Mouse (Mus musculus) urinary bladder, postnatal 25 days (tissue): ENCODE results near the gene Slc13a4.

ENCODE experiments used
- DNase-seq: peaks from one replicate; pipeline ENCODE4 v3.0.0; 2022; ENCODE audit warnings: low spot score

Slc13a4 gene

DNA sequence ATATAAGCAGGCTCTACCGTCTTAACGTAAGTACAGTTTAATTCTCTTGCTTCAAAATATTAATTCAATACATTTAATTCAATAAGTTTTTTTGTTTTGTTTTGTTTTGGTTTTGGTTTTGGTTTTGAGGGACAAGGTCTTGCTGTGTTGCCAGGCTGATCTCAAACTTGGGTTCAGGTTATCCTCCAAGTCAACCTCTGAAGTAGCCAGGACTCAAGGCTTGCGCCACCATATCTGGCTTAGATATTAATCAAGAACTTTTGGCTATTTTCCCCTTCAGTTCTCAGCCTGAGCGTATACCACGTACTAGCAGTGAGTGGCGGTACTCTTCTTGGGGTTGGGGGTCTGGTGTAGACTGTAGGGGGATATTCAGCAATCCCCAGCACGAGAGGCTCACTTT lies 5.3 kb downstream of the Slc13a4 start:
- DNase-seq: no peak

DNA sequence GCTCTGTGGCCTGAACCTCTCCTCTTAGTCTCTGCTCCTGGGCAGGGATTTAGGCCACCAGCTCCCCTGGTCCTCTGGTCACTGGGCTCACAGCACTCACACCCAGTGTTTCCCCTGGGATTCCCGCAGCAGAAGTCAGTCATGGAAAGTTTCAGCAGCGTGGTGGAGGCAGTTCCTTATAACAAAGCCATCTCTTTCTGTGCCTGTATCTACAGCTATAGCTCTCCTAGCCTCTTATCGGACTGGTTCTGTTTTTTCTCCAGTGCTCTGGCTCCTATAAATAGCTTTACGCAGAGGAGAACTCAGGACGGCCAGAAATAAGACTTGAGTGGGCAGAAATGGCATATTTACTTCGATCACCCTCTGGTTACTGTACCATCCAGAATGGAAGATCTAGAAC lies 9.6 kb downstream of the Slc13a4 start:
- no peak for DNase-seq

DNA sequence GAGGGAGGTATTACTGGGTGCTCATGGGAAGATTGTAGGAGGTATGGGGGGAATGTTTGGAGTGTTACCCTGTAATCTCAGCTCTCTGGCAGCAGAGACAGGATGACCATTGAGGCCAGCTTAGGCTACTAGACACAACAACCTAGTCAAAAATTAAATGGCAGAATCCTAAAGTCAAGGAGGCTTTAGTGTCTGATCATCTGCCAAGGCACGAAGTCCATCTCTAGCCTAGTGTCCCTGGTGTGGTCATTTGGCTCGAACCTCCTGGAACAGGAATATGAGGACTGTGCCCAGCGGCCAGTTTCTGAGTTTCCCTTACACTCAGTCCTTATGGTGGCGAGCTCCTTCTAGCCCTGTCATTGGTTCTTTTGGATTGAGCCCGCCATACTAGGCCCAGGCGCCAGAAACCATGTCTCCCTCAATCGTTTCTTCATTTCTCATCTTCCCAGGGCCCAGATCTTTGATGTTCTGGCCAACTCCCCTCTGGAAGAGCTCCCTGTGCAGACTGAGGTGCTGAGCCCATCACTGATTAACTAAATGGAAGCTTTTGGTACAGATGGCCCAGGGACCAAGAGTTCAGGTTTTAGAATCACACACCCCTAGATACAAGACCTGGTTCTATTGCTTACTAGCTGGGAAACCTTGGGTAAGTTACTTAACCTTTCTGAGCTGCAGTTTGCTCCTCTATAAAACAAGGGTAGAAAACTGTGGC lies 10.3 kb downstream of the Slc13a4 start:
- DNase-seq: no peak

GRCm38 (mm10) chr6:35297001-35297400 lies 10.9 kb downstream of the Slc13a4 start:
- no peak for DNase-seq

DNA sequence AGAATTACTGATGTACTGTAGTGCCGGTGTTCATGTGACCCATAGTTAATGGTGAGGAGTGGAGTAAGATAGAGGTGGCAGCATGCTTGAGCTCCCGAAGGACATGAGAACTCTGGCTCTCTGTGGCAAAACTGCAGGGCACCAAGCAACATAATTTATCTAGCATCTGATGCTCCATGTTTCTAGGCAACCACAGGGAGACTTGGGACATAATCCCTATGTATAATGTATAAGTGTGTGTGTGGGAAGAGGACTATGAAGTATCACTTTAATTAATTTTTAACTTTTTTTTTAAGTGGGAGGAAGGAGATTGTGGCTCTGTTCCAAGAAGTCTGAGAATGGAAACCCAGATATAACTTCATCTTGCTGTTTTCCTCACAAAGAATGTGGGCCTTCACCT lies 13.0 kb downstream of the Slc13a4 start:
- no peak for DNase-seq

GRCm38 (mm10) chr6:35289676-35290075 lies 18.3 kb downstream of the Slc13a4 start:
- no peak for DNase-seq

- DNase-seq: no peak
Measured at GRCm38 (mm10) chr6:35288920-35289319, 19.0 kb downstream of the Slc13a4 start.

- peak; percentile 56 for DNase-seq
Measured at GRCm38 (mm10) chr6:35288114-35288761, 19.7 kb downstream of the Slc13a4 start.

DNA sequence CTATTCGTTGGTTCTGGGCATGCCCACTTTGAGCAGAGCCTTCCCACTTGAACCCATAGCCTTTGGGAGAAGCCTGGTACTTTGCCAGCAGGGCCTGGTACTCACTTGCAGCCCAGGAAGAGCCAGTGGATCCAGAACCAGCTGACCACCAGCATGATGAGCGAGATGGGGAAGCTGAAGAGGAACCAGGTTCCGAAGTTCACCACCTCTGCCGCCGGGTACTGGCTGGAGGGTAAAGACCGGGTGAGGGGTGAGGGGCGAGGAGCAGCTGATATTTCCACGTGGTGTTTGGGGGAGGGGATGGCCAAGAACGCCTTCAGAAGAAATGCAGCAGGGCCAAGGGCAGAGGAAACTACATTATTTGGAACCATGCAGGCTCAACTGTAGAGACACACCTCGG lies 28.6 kb downstream of the Slc13a4 start:
- DNase-seq: no peak

DNA sequence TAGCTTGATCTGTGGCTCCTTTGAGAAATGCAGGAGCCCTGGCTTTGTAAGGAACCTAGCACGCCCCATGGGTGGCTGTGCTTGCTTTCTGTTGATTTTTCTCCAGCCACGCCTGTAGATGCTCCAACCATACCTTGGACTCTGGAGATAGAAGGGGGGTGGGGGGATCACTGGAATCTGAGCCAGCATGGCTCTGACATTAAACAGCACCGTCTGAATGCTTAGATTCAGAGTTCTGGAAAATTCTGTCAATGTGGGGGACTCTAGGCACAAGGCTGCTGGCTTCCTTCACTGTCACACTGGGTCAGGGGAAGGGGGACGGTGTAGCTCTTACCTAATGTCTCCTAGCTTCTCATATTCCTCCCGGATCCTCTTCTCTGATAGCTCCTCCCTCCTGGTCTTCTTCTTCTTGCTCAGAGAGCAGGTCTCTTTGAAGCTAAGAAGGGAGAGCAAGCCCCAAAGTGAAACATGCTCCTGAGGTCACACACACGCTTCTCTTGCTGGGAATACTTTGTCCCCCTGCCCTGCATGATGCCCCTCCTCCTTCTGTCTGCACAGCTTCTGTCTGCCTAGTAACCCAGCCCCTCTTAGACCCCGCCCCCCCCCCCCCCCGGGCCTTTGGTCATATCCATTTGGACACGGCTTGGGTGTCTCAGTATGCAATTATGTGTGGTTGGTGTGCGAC lies 29.9 kb downstream of the Slc13a4 start:
- DNase-seq: no peak

GRCm38 (mm10) chr6:35273391-35274082 lies 34.4 kb downstream of the Slc13a4 start:
- DNase-seq: no peak

GRCm38 (mm10) chr6:35271868-35272765 lies 35.8 kb downstream of the Slc13a4 start:
- DNase-seq: no peak

DNA sequence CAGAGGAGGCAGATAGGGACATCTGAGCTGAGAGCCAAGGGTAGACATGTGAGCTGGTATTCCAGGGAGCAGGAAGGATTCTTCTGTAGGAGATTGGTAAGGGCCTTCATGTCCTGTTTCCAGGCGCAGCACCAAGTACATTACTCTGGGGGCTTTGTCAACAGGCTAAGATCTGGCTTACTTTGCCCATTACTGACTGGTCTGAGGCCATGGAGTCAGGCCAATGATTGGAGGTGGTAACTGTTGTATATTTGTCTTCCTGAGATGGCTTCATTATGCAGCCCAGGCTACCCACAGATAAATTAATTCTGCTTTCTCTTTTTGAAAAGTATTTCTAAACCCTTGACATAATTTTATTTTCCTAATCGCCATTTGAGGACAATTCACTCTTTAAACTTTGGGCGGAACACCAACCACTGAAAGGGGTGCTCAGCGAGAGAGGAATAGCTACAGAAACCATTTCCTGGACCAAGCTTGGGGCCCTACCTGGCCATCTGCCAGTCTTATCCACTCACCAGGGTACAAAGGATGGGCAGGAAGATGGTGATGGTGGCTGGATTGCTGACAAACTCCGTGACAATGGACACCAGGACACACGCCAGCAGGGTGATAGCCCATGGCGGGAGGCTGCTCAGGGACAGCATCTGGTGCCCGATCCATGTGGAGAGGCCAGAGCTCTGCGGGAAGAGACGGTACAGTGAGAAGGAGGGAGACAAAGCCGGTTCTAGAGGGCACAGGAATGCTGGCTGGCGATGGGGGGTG lies 36.7 kb downstream of the Slc13a4 start:
- DNase-seq: no peak

- DNase-seq: no peak
Measured at GRCm38 (mm10) chr6:35269643-35270042, 38.3 kb downstream of the Slc13a4 start.

DNA sequence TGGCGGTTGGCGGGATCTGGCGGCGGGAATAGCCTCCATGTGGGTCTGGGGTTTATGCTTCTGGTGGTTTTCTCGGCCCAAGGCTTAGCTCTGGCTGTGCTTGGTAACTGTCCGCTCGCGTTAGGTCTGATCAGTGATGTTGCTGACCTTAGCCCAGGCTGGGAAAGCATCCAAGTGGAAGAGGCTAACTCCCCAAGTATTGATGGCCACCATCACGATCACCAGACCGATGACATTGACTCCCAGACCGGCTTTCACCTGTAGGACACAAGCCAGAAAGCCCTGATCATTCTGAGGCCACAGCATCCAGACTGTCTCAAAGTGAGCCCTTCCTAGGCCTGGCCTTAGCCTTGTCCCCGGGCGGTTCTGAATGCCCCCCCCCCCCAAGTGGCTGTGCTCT lies 39.2 kb downstream of the Slc13a4 start:
- DNase-seq: no peak

DNA sequence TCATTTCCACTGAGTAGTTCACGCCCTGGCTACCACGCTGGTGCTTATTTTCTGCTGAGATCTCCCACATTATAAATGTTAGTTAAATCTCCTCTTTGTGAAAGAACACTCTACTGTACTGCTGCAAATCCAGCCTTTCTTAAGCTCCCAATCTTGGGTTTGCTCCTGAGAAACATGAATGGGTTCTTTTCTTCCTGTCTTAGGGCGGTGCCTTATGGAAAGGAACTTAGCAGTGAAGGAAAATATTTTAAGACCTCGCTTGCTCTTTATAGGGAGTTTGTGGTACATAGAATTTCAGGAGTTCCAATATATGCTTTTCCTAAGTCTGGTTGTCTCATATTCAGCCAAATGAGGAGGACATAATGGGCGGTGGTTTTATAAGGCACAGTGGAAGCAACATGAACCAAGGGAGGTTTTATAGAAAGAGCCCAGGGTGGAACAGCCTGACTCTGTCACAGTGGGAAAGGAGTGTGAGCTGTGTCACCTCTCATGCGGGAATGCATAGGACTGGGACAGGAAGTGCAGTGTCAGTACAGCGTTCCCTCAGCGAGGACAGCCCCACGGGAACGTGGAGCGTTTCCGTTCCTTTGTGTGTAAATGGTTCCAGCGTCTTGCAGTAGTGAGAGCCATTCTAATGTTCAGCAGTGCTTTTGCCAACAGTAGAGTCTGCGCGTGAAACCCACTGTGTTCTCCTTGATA lies 42.2 kb downstream of the Slc13a4 start:
- DNase-seq: no peak

- DNase-seq: no peak
Measured at GRCm38 (mm10) chr6:35260531-35260930, 47.4 kb downstream of the Slc13a4 start.

- DNase-seq: no peak
Measured at GRCm38 (mm10) chr6:35259526-35259925, 48.4 kb downstream of the Slc13a4 start.

DNA sequence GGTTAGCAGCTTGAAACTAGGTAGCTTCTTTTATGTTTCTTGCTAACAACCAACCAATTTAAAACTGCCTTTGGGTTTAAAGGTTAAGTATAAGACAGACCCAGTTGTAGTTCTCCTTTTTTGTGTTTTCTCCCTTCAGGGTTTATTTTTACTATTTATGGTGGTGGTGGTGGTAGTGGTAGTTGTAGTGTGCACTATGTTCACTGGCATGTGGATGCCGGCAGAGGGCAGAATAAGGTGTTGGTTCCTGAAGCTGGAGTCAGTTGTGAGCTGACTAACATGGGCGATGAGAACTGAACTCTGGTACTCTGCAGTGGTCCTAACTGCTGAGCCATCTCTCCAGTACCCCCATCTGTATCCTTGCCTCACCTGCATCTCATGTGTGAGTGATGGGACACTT lies 49.0 kb downstream of the Slc13a4 start:
- no peak for DNase-seq

GRCm38 (mm10) chr6:35257626-35258190 lies 50.2 kb downstream of the Slc13a4 start:
- no peak for DNase-seq
